Mouse (Mus musculus): ENCODE results near the gene Rpgrip1. TPM values are rescaled to one million over a fixed set of nuclear protein-coding genes. Genes with fewer than 3 reads are reported as not detected.

The Rpgrip1 gene
- polyA plus RNA-seq, 1 experiment from 2014 or later, result 52.4 TPM

DNA sequence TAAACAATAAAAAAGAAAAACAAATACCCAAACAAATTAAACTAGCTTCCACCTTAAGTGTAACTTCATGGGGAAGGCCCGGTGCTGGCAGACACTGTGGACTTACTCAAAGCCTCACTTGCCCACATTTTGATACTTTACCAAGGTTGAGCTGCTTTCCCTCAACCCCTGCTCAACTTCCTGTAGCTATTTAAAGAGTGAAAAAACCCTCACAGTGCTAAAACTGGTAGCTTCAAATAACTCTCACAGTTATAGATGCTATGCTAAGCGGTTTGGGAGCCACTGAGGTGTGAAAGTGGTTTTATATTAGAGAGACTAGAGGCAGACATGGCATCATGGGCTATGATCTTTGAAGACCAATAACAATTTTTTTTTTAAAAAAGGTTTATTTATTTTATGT lies 56.1 kb downstream of the Rpgrip1 start:
- H3K9me3 ChIP-seq, result no peaks in the 10 kb centered on the region
- H3K27ac ChIP-seq (replicated peaks), result no peak overlapping the region
- no peak overlapping the region for H3K9ac ChIP-seq
- peaks cover 71% of the 10 kb centered on the region for H3K36me3 ChIP-seq
- no peak for ATAC-seq (ENCODE audit: low FRiP score, low read depth)
- H3K4me2 ChIP-seq, result no peak overlapping the region
- WGBS, result 88% methylated on average over 2 of the region's 2 CpGs
- H3K27me3 ChIP-seq, result no peaks in the 10 kb centered on the region
- no peaks in the 10 kb centered on the region for H3K4me1 ChIP-seq (replicated peaks)
- no peak overlapping the region for H3K4me3 ChIP-seq

DNA sequence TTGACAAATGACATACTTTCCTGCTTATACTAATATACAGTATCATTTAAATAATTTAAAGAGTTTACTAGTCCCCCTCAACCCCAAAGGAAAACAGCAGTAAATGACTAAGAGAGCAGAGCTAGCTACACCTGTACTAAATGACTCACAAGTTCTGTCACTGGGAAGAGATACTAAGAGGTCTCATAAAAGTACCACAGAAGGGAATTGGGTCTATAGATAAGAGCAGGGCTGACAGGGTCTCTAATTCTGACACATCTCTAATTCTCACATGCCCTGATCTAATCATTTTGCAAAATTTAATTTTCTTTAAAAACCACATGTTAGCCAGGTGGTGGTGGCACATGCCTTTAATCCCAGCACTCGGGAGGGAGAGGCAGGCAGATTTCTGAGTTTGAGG lies 78.3 kb downstream of the Rpgrip1 start:
- Histone ChIP-seq H3K4me1 (replicated peaks) (no peaks in the 10 kb centered on the region), H3K36me3 (no peaks in the 10 kb centered on the region), H3K4me3 (no peak overlapping the region), H3K4me2 (no peak overlapping the region), H3K27ac (replicated peaks) (no peak overlapping the region), H3K9ac (no peak overlapping the region), H3K9me3 (no peaks in the 10 kb centered on the region), H3K27me3 (no peaks in the 10 kb centered on the region)
- 89% methylated on average over 1 of the region's 1 CpGs for WGBS
- ATAC-seq (ENCODE audit: low FRiP score, low read depth), result no peak

DNA sequence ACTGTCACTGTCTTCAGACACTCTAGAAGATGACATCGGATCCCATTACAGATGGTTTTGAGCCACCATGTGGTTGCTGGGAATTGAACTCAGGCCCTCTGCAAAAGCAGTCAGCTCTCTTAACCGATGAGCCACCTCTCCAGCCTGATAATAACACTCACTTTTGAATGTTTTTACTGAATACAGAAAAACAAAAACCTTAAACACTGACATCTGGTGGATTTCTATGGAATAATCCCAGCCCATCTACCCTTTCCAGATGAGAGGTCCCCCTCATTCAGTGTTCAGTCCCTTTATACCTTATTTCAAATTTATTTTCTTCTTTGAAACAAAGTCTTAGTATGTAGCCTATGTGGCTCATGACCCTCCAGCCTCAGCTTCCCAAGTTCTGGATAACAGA lies 79.0 kb downstream of the Rpgrip1 start:
- ATAC-seq (ENCODE audit: low FRiP score, low read depth), result no peak
- H3K27ac ChIP-seq (replicated peaks), result no peak overlapping the region

DNA sequence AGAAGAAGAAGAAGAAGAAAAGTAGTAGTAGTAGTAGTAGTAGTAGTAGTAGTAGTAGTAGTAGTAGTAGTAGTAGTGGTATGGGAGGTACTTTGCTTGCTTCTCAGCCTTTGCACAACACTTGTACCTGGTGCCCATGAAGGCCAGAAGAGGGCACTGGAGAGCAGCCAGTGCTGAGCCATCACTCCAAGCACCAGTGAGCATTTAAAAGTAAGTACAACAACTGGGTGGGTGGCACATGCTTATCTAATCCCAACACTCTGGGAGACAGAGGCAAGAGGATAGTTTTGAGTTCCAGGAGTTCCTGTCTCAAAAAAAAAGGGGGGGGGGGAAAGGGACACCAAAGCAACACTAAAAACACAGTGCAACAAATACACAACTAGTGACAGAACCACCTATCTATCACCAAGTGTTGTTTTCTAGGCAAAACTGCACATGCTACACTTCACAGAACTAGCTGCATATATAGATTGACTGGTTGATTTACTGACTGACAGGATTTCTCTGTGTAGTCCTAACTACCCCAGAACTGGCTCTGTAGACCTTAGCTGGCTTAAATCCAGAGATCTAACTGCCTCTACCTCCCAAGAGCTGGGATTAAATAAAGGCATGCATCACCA lies 80.3 kb downstream of the Rpgrip1 start:
- Histone ChIP-seq H3K4me1 (replicated peaks) (peaks cover 15% of the 10 kb centered on the region), H3K27ac (replicated peaks) (no peak overlapping the region), H3K4me2 (no peak overlapping the region), H3K9ac (no peak overlapping the region), H3K9me3 (no peaks in the 10 kb centered on the region), H3K4me3 (no peak overlapping the region), H3K36me3 (no peaks in the 10 kb centered on the region), H3K27me3 (no peaks in the 10 kb centered on the region)
- no peak for ATAC-seq (ENCODE audit: low FRiP score, low read depth)

More for the DNA sequence above, 79.0 kb downstream of the Rpgrip1 start:
- WGBS, result 73% methylated on average over 2 of the region's 2 CpGs
- Histone ChIP-seq H3K4me1 (replicated peaks) (0 out of 2 replicates have a peak, but pooled peaks cover 4% of the 10 kb centered on the region), H3K27me3 (no peaks in the 10 kb centered on the region), H3K4me3 (no peak overlapping the region), H3K9me3 (no peaks in the 10 kb centered on the region), H3K4me2 (no peak overlapping the region), H3K36me3 (no peaks in the 10 kb centered on the region), H3K9ac (no peak overlapping the region)

DNA sequence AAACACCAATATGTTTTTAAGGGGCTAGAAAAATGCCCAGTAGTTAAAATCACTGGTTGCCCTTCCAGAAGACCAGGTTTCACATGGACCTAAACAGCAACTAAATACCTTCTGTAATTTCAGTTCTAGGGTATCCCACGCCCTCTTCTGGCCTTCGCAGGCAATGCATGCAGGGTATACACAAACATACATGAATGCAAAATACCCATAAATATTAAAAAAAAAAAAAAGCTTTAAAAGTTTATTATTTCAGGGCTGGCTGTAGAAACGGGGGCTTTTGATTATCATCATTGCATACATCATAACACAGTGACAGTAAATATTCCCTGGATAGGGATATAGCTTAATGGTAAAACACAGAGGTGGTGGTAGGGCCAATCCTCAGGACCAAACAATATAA lies 85.2 kb downstream of the Rpgrip1 start:
- Histone ChIP-seq H3K4me3 (peak overlapping the region; percentile 83), H3K9ac (no peak overlapping the region), H3K4me1 (replicated peaks) (peaks cover 28% of the 10 kb centered on the region), H3K27me3 (no peaks in the 10 kb centered on the region), H3K4me2 (peak overlapping the region; percentile 71), H3K9me3 (no peaks in the 10 kb centered on the region), H3K27ac (replicated peaks) (no peak overlapping the region), H3K36me3 (peaks cover 17% of the 10 kb centered on the region)
- WGBS, result 4% methylated on average over 3 of the region's 3 CpGs
- no peak for ATAC-seq (ENCODE audit: low FRiP score, low read depth)

DNA sequence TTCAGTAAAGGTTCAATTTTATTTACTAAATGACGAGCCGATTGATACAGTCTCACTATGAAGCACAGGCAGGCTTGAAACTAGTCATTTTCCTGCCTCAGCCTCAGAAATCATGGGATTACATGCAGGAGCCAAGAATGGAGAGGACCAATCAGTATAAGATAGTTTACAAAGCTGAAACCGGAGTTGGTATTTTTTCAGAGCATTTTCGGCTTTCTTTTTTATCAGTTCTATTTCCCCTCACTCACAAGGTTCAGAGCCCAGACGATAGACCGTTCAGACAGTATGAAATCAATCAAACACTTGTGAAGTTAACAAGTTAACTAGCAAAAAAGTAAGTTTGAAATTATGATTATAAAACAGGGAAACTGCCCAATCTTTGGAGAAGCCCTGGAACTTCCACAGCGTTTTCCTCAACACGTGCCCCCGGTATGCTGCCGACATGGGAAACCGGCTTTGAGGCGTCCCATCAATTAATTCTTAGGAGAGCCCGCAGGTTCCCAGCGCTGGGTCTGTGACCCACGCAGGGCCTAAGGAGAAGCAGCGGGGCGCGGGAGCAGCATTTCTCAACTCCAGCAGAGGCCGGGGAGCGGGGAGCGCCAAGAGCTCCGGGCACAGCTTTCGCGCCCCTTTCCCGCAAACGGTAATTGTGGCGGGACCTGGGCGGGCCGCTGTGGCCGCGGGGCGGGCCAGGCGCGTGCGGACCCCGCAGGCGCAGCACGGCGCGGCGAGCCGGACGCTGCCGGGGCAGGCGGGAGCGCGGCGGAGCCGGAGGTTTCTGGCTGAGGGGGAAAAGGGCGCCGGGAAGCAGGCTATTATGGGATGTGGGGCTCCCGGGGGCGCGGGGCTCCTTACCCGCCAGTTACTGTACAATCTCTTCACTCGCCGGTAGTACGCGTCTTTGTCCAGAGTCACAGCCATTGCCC lies 86.0 kb downstream of the Rpgrip1 start:
- Histone ChIP-seq H3K4me3 (peak overlapping the region; percentile 83), H3K9me3 (no peaks in the 10 kb centered on the region), H3K27ac (replicated peaks) (peak overlapping the region; percentile 95), H3K9ac (peak overlapping the region; percentile 92), H3K36me3 (peaks cover 24% of the 10 kb centered on the region), H3K4me2 (peak overlapping the region; percentile 71), H3K27me3 (no peaks in the 10 kb centered on the region), H3K4me1 (replicated peaks) (peaks cover 28% of the 10 kb centered on the region)
- no peak; the same call in none of the 2 replicates for ATAC-seq (ENCODE audit: low FRiP score, low read depth)
- under 1% methylated on average over 54 of the region's 59 CpGs for WGBS

DNA sequence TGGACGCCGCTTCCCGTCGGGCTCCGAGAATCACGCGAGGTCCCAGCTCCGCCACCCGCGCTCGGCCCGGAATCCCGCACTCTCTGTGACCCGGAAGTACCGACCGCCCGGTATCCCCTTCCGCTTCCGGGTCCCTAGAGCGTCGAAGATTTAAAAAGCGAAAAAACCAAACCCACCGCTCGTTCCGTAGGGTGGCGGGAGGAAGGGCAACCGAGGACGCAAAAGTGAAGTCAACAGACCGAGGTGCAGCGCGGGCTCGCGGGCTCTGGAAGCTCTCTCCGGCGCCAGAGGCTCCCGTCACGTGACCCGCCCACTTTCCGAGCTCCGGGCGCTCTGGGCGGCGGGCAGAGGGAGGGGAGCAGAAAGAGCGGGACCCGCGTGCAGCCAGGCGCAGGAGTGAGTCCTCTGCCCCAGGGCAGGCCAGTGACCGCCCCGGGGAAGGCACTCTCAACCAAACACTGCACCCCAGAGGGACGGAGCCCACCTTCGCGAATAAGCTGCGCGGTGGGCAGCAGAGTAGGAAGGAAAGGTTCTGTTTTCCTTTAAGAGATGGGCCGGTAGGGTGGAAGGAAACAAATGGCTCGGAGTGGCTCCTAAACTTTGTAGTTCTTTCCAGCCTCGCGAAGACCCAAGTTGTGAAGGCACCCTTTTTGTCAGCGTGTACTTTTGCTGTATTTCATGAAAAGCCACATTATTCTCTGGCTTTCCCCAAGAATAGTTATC lies 86.8 kb downstream of the Rpgrip1 start, which contains the start of gene Supt16:
Gene Supt16, minus strand, starts transcription at position 261 of the 723 bp plus-strand sequence.
- peak; percentile 97 for ATAC-seq (ENCODE audit: low FRiP score, low read depth)
- Histone ChIP-seq H3K4me2 (peak within 1 kb of the TSS; percentile 71), H3K4me3 (peak within 1 kb of the TSS; percentile 83), H3K27ac (replicated peaks) (peak within 1 kb of the TSS; percentile 95), H3K4me1 (replicated peaks) (peaks cover 28% of the 10 kb centered on the region), H3K36me3 (peaks cover 30% of the 10 kb centered on the region), H3K9me3 (no peaks in the 10 kb centered on the region), H3K9ac (peak within 1 kb of the TSS; percentile 92), H3K27me3 (no peaks in the 10 kb centered on the region)
- under 1% methylated on average over 59 of the region's 59 CpGs for WGBS

DNA sequence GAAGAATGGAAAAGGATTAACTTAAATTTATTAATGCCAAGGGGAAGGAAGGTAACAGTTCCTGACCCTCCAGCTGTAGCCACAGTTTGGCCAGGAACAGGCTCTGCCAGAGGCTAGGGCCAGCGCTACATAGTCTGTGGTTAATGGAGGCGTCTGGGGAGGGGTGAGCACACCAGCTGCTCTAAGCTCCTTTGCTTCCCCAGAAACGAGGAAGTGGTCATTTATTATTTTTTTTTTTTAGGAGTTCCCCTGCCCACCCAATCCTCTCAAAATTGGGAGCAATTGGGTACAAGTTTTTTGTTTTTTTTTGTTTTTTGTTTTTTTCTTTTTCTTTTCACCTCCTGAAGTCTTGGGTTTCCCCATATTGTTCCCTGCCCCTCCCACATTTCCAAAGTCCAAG lies 87.6 kb downstream of the Rpgrip1 start:
- H3K27ac ChIP-seq (replicated peaks), result no peak overlapping the region
- no peak overlapping the region for H3K9ac ChIP-seq
- 24% methylated on average over 3 of the region's 3 CpGs for WGBS
- H3K4me1 ChIP-seq (replicated peaks), result peaks cover 28% of the 10 kb centered on the region
- H3K9me3 ChIP-seq, result no peaks in the 10 kb centered on the region
- H3K4me2 ChIP-seq, result peak overlapping the region; percentile 71
- peak overlapping the region; percentile 83; the same call in 1 of the 2 replicates for H3K4me3 ChIP-seq
- peaks cover 37% of the 10 kb centered on the region for H3K36me3 ChIP-seq
- H3K27me3 ChIP-seq, result no peaks in the 10 kb centered on the region
- ATAC-seq (ENCODE audit: low FRiP score, low read depth), result no peak

DNA sequence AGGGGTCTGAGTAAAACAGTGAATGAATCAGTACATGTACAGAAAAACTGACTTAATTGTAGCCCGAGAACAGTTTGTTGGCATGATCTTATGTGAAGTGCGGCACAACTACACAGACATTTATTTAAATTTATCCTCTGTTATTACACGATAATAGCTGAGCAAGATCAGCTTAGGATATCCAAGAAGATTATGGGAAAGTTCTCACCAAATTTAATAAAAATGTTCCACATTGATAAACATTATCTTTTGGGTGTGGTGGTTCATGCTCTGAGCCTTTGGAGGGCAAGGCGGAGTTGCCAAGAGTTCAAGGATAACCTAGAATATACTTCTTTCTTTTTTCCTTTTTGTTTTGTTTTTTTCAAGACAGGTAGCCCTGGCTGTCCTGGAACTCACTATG lies 88.9 kb downstream of the Rpgrip1 start:
- Histone ChIP-seq H3K27ac (replicated peaks) (no peak overlapping the region), H3K9me3 (no peaks in the 10 kb centered on the region), H3K9ac (no peak overlapping the region), H3K36me3 (peaks cover 48% of the 10 kb centered on the region), H3K4me2 (no peak overlapping the region), H3K4me3 (no peak overlapping the region), H3K4me1 (replicated peaks) (peaks cover 26% of the 10 kb centered on the region), H3K27me3 (no peaks in the 10 kb centered on the region)
- 97% methylated on average over 4 of the region's 4 CpGs for WGBS
- no peak for ATAC-seq (ENCODE audit: low FRiP score, low read depth)

Measured in hindbrain, embryonic 15.5 days (tissue).